Mouse (Mus musculus) embryonic facial prominence, embryonic 12.5 days (tissue): ENCODE measurements around the gene Ciao2b. TPM values are rescaled to one million over a fixed set of nuclear protein-coding genes. Genes with fewer than 3 reads are reported as not detected.

Experiments used
- ATAC-seq: fragments of 200-750 bp; cut with Nextera tagmentation; 2 replicates; pipeline ENCODE4 v1.8.0; 2017; ENCODE audit not compliant: insufficient number of reproducible peaks, insufficient read depth, low FRiP score, low TSS enrichment
- H3K27ac ChIP-seq: fragments of 300-500 bp; sonication (generic); 2 replicates; pipeline ENCODE4 v1.5.1; 2016; ENCODE audit warnings: mild to moderate bottlenecking
- H3K27me3 ChIP-seq: fragments of 300-500 bp; sonication (generic); 2 replicates; pipeline ENCODE4 v1.6.1; 2016; ENCODE audit warnings: mild to moderate bottlenecking, moderate library complexity
- H3K36me3 ChIP-seq: fragments of 300-500 bp; sonication (generic); 2 replicates; pipeline ENCODE4 v1.6.1; 2016; ENCODE audit warnings: mild to moderate bottlenecking
- H3K4me1 ChIP-seq: fragments of 300-500 bp; sonication (generic); 2 replicates; pipeline ENCODE4 v1.6.1; 2016
- H3K4me2 ChIP-seq: fragments of 300-500 bp; sonication (generic); replicated peaks from 2 replicates; pipeline ENCODE4 v1.6.1; 2016; ENCODE audit warnings: mild to moderate bottlenecking, moderate library complexity
- H3K4me3 ChIP-seq: fragments of 300-500 bp; sonication (generic); 2 replicates; pipeline ENCODE4 v1.5.1; 2016; ENCODE audit warnings: mild to moderate bottlenecking
- H3K9ac ChIP-seq: fragments of 300-500 bp; sonication (generic); 2 replicates; pipeline ENCODE4 v1.6.1; 2016; ENCODE audit warnings: mild to moderate bottlenecking, moderate library complexity
- H3K9me3 ChIP-seq: fragments of 300-500 bp; sonication (generic); 2 replicates; pipeline ENCODE4 v1.6.1; 2016; ENCODE audit warnings: mild to moderate bottlenecking, moderate library complexity
- WGBS: fragments of 180-500 bp; shearing (Covaris S2); methylation state at CpG from one replicate; pipeline ENCODE4 v1.1.7; 2016; 5-methylcytosine and 5-hydroxymethylcytosine counted together
- polyA plus RNA-seq: library from polyadenylated mRNA; unstranded; fragments of >200 nt; fragmentation: Nextera tagmentation; extraction: Ambion mirVana; gene quantifications from 2 replicates; pipeline ENCODE4 v1.2.1, GENCODE M21; 2016

The Ciao2b gene
- polyA plus RNA-seq, 1 experiment from 2014 or later, result 83.7 TPM

GRCm38 (mm10) chr8:104611613-104612012, 30.2 kb downstream of the Ciao2b start:
- no peaks in the 10 kb centered on the region for H3K27me3 ChIP-seq
- no peak overlapping the region for H3K4me2 ChIP-seq
- 73% methylated on average over 4 of the region's 4 CpGs for WGBS

GRCm38 (mm10) chr8:104610185-104610766, 31.5 kb downstream of the Ciao2b start:
- no peak for ATAC-seq
- Histone ChIP-seq H3K9ac (no peak overlapping the region), H3K27ac (no peak overlapping the region), H3K27me3 (no peaks in the 10 kb centered on the region), H3K4me2 (no peak overlapping the region), H3K4me1 (0 out of 2 replicates have a peak, but pooled peaks cover 5% of the 10 kb centered on the region), H3K9me3 (no peaks in the 10 kb centered on the region), H3K36me3 (no peaks in the 10 kb centered on the region), H3K4me3 (no peak overlapping the region)
- WGBS, result 83% methylated on average over 12 of the region's 12 CpGs

More at GRCm38 (mm10) chr8:104611613-104612012, 30.2 kb downstream of the Ciao2b start:
- no peak for ATAC-seq
- Histone ChIP-seq H3K4me1 (no peaks in the 10 kb centered on the region), H3K4me3 (no peak overlapping the region), H3K27ac (no peak overlapping the region), H3K9me3 (no peaks in the 10 kb centered on the region), H3K9ac (no peak overlapping the region), H3K36me3 (no peaks in the 10 kb centered on the region)

DNA sequence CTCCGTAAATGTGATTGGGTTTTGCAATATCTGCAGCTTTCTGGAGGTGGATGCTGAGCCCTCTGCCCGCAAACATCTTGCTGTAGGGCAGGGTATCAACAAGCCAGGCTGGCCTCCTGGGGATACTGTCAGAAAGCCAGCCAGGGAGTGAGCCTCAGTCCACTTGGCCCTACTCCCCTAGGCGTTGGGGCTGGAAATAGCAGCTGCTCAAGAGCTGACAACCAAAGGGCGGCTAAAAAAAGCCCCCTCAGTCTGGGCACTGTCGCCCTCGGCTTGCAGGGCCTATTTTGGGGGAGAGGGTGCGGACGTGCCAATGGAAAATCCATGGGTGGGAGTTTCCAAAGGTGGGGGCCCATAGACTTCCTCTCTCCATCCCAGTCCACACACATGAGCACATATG, 32.5 kb downstream of the Ciao2b start:
- ATAC-seq, result no peak
- Histone ChIP-seq H3K27ac (no peak overlapping the region), H3K4me1 (0 out of 2 replicates have a peak, but pooled peaks cover 5% of the 10 kb centered on the region), H3K4me3 (no peak overlapping the region), H3K9ac (no peak overlapping the region), H3K36me3 (no peaks in the 10 kb centered on the region), H3K4me2 (no peak overlapping the region), H3K27me3 (no peaks in the 10 kb centered on the region), H3K9me3 (no peaks in the 10 kb centered on the region)
- 79% methylated on average over 8 of the region's 8 CpGs for WGBS

GRCm38 (mm10) chr8:104607944-104608343, 33.8 kb downstream of the Ciao2b start:
- Histone ChIP-seq H3K9me3 (no peaks in the 10 kb centered on the region), H3K27me3 (no peaks in the 10 kb centered on the region), H3K36me3 (no peaks in the 10 kb centered on the region), H3K4me3 (no peak overlapping the region), H3K4me2 (no peak overlapping the region), H3K4me1 (0 out of 2 replicates have a peak, but pooled peaks cover 5% of the 10 kb centered on the region), H3K9ac (no peak overlapping the region), H3K27ac (no peak overlapping the region)
- no peak for ATAC-seq
- 58% methylated on average over 2 of the region's 2 CpGs for WGBS

DNA sequence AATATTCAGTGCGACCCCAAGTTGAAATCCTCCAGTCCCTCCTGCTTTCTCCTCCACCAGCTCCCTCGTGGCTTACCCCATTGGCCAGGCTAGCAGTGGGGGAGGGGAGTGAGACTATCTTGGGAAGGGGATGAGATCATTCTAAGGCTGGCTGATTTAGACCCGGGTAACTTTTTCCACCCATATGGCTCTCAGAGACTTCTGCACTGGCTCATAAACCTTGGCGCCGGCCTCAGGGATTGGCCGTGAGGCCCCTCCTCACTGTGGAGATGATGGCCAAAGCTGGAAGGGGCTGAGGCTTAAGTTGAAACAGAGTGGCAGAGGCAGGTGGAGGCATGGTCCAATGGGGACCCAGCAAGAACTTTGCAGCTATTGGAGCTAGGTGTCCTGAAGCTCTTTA, 35.4 kb downstream of the Ciao2b start:
- Histone ChIP-seq H3K9me3 (no peaks in the 10 kb centered on the region), H3K27me3 (no peaks in the 10 kb centered on the region), H3K9ac (no peak overlapping the region), H3K4me1 (peaks cover 13% of the 10 kb centered on the region), H3K36me3 (no peaks in the 10 kb centered on the region), H3K4me3 (no peak overlapping the region), H3K4me2 (no peak overlapping the region), H3K27ac (no peak overlapping the region)
- ATAC-seq, result no peak
- WGBS, result 43% methylated on average over 6 of the region's 6 CpGs

GRCm38 (mm10) chr8:104603245-104603593, 38.5 kb downstream of the Ciao2b start:
- Histone ChIP-seq H3K9ac (no peak overlapping the region), H3K4me1 (peaks cover 15% of the 10 kb centered on the region), H3K27me3 (no peaks in the 10 kb centered on the region), H3K27ac (no peak overlapping the region), H3K9me3 (no peaks in the 10 kb centered on the region), H3K36me3 (no peaks in the 10 kb centered on the region; the same call in 1 of the 2 replicates), H3K4me2 (no peak overlapping the region; the same call in 1 of the 2 replicates), H3K4me3 (no peak overlapping the region)
- 70% methylated on average over 4 of the region's 4 CpGs for WGBS
- no peak for ATAC-seq

DNA sequence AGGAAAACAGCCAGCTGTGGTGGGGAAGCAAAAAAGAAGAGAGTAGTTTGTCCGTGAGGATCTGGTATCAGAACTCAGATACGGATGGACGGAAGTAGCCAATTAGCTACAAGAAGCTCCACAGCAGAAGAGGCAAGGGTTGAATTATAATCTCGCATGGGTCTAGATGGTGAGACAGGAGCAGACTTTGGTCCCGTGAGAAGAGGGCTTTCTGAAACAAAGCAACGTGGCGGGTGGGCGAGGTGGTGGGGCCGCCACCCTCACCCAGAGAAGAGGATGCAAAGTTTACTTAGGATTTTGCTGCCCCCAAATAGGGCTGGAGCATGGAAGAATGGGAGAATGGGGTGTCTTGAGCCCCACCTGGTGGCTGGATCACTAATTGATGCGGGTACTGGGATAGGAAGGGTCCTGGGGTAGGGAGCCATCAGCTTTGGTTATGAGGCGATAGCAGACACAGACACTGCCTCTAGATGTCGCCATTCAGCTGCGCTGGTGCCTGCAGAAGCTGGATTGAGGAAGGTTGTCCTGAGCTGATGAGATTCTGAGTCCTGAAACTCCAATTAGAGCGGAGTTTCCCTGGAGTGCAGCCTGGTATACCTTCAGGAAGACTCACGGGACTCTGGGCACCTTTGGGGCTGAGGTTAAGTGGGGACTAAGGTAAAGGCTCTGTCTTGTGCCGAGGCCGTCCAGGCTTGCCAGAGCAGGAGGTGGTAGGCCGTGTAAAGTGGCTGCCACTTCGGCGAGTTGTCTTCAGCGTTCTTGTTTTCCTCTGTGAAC, 39.1 kb downstream of the Ciao2b start:
- H3K4me3 ChIP-seq, result peak overlapping the region; percentile 30
- H3K27ac ChIP-seq, result no peak overlapping the region
- WGBS, result 17% methylated on average over 21 of the region's 21 CpGs
- H3K4me2 ChIP-seq, result peak overlapping the region; percentile 43
- H3K9me3 ChIP-seq, result no peaks in the 10 kb centered on the region
- ATAC-seq, result peak; percentile 82
- H3K36me3 ChIP-seq, result no peaks in the 10 kb centered on the region; the same call in 1 of the 2 replicates
- peaks cover 15% of the 10 kb centered on the region for H3K4me1 ChIP-seq
- no peaks in the 10 kb centered on the region for H3K27me3 ChIP-seq
- no peak overlapping the region for H3K9ac ChIP-seq

- Histone ChIP-seq H3K4me1 (peaks cover 15% of the 10 kb centered on the region), H3K9ac (no peak overlapping the region), H3K27ac (no peak overlapping the region), H3K27me3 (no peaks in the 10 kb centered on the region), H3K36me3 (no peaks in the 10 kb centered on the region; the same call in 1 of the 2 replicates), H3K4me3 (peak overlapping the region; percentile 30), H3K9me3 (no peaks in the 10 kb centered on the region), H3K4me2 (peak overlapping the region; percentile 43)
- under 1% methylated on average over 12 of the region's 12 CpGs for WGBS
- peak; percentile 41; the same call in 1 of the 2 replicates for ATAC-seq
Observed at GRCm38 (mm10) chr8:104601941-104602371, 39.8 kb downstream of the Ciao2b start.

DNA sequence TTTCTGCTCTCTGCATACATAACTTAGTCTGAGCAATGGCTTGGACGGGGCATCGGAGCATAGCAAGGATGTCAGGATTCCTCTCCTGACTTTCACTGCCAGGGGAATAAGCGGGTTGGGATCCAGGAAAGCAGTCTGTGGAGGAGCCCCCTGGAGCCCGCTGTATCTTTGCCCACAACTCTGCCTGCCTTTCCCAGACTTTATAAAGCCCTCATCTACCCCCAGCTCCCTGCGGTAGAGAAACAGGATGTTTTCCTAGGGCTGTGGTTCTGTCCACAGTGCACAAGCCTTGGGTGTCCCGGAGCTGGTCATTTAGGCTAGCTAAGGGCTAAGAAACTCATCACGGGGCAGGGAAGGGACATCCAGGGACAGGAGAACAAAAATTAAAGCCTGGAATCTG, 40.4 kb downstream of the Ciao2b start:
- no peak for ATAC-seq
- Histone ChIP-seq H3K9ac (peak overlapping the region; percentile 27; the same call in 1 of the 2 replicates), H3K4me3 (no peak overlapping the region), H3K27me3 (no peaks in the 10 kb centered on the region), H3K4me1 (peaks cover 13% of the 10 kb centered on the region), H3K4me2 (peak overlapping the region; percentile 43), H3K9me3 (no peaks in the 10 kb centered on the region), H3K36me3 (no peaks in the 10 kb centered on the region; the same call in 1 of the 2 replicates), H3K27ac (no peak overlapping the region)
- 26% methylated on average over 7 of the region's 7 CpGs for WGBS

GRCm38 (mm10) chr8:104598496-104598895, 43.3 kb downstream of the Ciao2b start:
- 64% methylated on average over 6 of the region's 6 CpGs for whole genome bisulfite sequencing
- no peak overlapping the region for H3K9ac ChIP-seq
- ATAC-seq, result no peak
- H3K27me3 ChIP-seq, result no peaks in the 10 kb centered on the region
- H3K27ac ChIP-seq, result no peak overlapping the region
- H3K36me3 ChIP-seq, result peaks cover 22% of the 10 kb centered on the region
- peaks cover 10% of the 10 kb centered on the region for H3K4me1 ChIP-seq
- H3K9me3 ChIP-seq, result no peaks in the 10 kb centered on the region
- H3K4me3 ChIP-seq, result no peak overlapping the region
- no peak overlapping the region for H3K4me2 ChIP-seq

- Histone ChIP-seq H3K9ac (no peak overlapping the region), H3K27me3 (no peaks in the 10 kb centered on the region), H3K27ac (no peak overlapping the region), H3K36me3 (peaks cover 23% of the 10 kb centered on the region), H3K4me1 (peaks cover 10% of the 10 kb centered on the region), H3K9me3 (no peaks in the 10 kb centered on the region), H3K4me2 (no peak overlapping the region), H3K4me3 (no peak overlapping the region)
- ATAC-seq, result no peak
- WGBS, result 88% methylated on average over 6 of the region's 6 CpGs
Observed at GRCm38 (mm10) chr8:104597656-104598055, 44.1 kb downstream of the Ciao2b start.
